Mouse (Mus musculus) liver, embryonic 12.5 days (tissue): ENCODE results near the gene Uvrag. TPM values are rescaled to one million over a fixed set of nuclear protein-coding genes. Genes with fewer than 3 reads are reported as not detected.

Experiments used
- ATAC-seq: fragments of 200-750 bp; cut with Nextera tagmentation; 2 replicates; pipeline ENCODE4 v1.8.0; 2017; ENCODE audit warnings: moderate number of reproducible peaks, mild to moderate bottlenecking, moderate library complexity
- H3K27ac ChIP-seq: fragments of 300-500 bp; sonication (generic); 2 replicates; pipeline ENCODE4 v1.5.1; 2016; ENCODE audit warnings: mild to moderate bottlenecking
- H3K27me3 ChIP-seq: fragments of 300-500 bp; sonication (generic); replicated peaks from 2 replicates; pipeline ENCODE4 v1.6.1; 2016; ENCODE audit warnings: mild to moderate bottlenecking, moderate library complexity
- H3K36me3 ChIP-seq: fragments of 300-500 bp; sonication (generic); 2 replicates; pipeline ENCODE4 v1.6.1; 2016; ENCODE audit warnings: mild to moderate bottlenecking, moderate library complexity
- H3K4me1 ChIP-seq: fragments of 300-500 bp; sonication (generic); 2 replicates; pipeline ENCODE4 v1.6.1; 2016
- H3K4me2 ChIP-seq: fragments of 300-500 bp; sonication (generic); 2 replicates; pipeline ENCODE4 v1.6.1; 2016; ENCODE audit warnings: mild to moderate bottlenecking, moderate library complexity
- H3K4me3 ChIP-seq: fragments of 300-500 bp; sonication (generic); 2 replicates; pipeline ENCODE4 v1.5.1; 2016; ENCODE audit warnings: mild to moderate bottlenecking, moderate library complexity
- H3K9ac ChIP-seq: fragments of 300-500 bp; sonication (generic); 2 replicates; pipeline ENCODE4 v1.6.1; 2016; ENCODE audit warnings: mild to moderate bottlenecking, moderate library complexity
- H3K9me3 ChIP-seq: fragments of 300-500 bp; sonication (generic); replicated peaks from 2 replicates; pipeline ENCODE4 v1.6.1; 2016; ENCODE audit warnings: mild to moderate bottlenecking, moderate library complexity
- WGBS: fragments of 180-500 bp; shearing (Covaris S2); methylation state at CpG from one replicate; pipeline ENCODE4 v1.1.7; 2016; ENCODE audit not compliant: insufficient replicate concordance; 5-methylcytosine and 5-hydroxymethylcytosine counted together
- polyA plus RNA-seq: library from polyadenylated mRNA; unstranded; fragments of >200 nt; fragmentation: Nextera tagmentation; extraction: Ambion mirVana; gene quantifications from 2 replicates; pipeline ENCODE4 v1.2.1, GENCODE M21; 2016

The Uvrag gene
- polyA plus RNA-seq, 1 experiment from 2014 or later: 15.1 TPM

DNA sequence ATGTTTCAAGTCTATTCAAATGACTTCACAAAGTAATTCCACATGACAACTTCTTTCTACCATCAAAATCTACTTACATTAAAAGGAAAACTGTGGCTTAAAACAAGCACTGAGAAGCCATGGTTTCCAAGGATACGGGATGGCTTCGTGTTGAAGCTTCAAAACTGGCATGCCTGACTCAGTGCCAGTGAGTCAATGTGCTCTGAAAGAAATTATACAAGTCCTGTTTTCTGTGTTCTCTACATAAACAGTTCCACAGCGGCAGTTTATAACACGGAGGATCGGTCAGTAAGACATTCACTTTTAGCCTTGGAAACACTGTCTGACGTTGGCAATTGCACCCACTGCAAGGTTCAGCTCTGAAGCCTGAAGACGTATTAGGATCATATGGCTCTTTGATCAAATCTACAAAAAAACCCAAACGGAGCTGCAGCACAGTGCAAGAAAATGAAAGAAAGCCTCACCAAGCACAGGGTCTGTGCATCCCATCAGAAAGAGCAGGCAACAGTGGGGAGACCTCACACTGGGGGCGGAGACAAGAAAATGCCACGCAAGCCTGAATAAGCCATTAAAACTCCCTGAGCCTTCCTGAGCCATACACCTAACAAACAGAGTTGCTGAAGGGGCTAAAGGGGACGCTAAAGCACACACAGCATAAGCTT, 94.3 kb downstream of the Uvrag start:
- no peaks in the 10 kb centered on the region for H3K27me3 ChIP-seq
- H3K9me3 ChIP-seq: no peaks in the 10 kb centered on the region
- H3K27ac ChIP-seq: no peak overlapping the region
- H3K4me3 ChIP-seq: no peak overlapping the region
- H3K9ac ChIP-seq: no peak overlapping the region
- H3K36me3 ChIP-seq: peaks cover 12% of the 10 kb centered on the region; the same call in 1 of the 2 replicates
- 77% methylated on average over 11 of the region's 11 CpGs for WGBS
- H3K4me1 ChIP-seq: peaks cover 14% of the 10 kb centered on the region; the same call in 1 of the 2 replicates
- ATAC-seq: no peak
- H3K4me2 ChIP-seq: no peak overlapping the region

DNA sequence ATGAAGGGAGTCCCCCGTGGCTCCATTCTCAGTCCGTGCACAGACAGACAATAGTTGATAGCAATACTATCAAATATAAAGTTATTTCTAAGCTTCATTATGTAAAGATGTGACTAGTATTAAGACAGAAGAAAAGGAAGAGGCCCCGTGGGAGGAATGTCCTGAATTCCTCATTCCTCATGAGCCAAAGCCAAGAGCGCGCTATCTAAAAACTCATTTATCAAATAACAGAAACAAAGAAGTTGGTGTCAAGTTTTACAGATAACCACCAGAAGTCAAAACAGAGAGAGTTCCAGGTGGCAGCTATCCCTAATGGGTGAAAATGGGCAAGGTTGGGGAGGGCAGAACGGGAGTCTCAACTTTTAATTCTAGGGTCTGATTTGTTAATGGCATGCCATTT, 95.4 kb downstream of the Uvrag start:
- Histone ChIP-seq H3K4me3 (no peak overlapping the region), H3K9me3 (no peaks in the 10 kb centered on the region), H3K9ac (no peak overlapping the region), H3K36me3 (peaks cover 12% of the 10 kb centered on the region; the same call in 1 of the 2 replicates), H3K27me3 (no peaks in the 10 kb centered on the region), H3K27ac (no peak overlapping the region), H3K4me2 (no peak overlapping the region), H3K4me1 (peaks cover 14% of the 10 kb centered on the region; the same call in 1 of the 2 replicates)
- 73% methylated on average over 6 of the region's 6 CpGs for WGBS
- no peak for ATAC-seq

- no peak overlapping the region for H3K4me3 ChIP-seq
- peaks cover 7% of the 10 kb centered on the region; the same call in 1 of the 2 replicates for H3K36me3 ChIP-seq
- peaks cover 14% of the 10 kb centered on the region; the same call in 1 of the 2 replicates for H3K4me1 ChIP-seq
- H3K27ac ChIP-seq: no peak overlapping the region
- H3K4me2 ChIP-seq: no peak overlapping the region
- no peaks in the 10 kb centered on the region for H3K27me3 ChIP-seq
- ATAC-seq: no peak
- H3K9ac ChIP-seq: no peak overlapping the region
- H3K9me3 ChIP-seq: no peaks in the 10 kb centered on the region
- 66% methylated on average over 7 of the region's 7 CpGs for WGBS
Measured at GRCm38 (mm10) chr7:99043923-99044322, 97.0 kb downstream of the Uvrag start.

DNA sequence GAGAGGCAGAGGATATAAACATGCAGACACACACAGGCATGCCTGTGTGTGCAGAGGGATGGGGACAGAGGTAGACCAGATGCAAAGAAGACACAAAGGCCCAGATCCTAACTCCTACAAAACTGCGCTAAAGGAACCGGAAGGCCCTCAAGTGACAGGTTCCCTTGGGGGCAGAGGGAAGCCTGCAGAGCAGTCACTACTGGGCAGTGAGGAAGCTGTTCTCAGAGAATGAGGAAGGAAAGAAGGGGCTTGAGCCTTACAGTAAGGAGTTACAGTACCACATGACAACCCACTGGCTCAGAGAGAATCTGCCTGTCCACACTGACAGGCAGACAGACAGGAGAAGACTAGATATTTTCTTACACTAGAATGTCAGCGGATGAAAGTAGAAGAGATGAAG, 97.6 kb downstream of the Uvrag start:
- 66% methylated on average over 3 of the region's 3 CpGs for WGBS
- no peak overlapping the region for H3K9ac ChIP-seq
- 0 out of 2 replicates have a peak, but pooled peaks cover 5% of the 10 kb centered on the region for H3K36me3 ChIP-seq
- peaks cover 14% of the 10 kb centered on the region; the same call in 1 of the 2 replicates for H3K4me1 ChIP-seq
- ATAC-seq: no peak
- H3K27ac ChIP-seq: no peak overlapping the region
- no peaks in the 10 kb centered on the region for H3K9me3 ChIP-seq
- H3K4me3 ChIP-seq: no peak overlapping the region
- H3K27me3 ChIP-seq: no peaks in the 10 kb centered on the region
- H3K4me2 ChIP-seq: no peak overlapping the region

- Histone ChIP-seq H3K4me1 (peaks cover 14% of the 10 kb centered on the region; the same call in 1 of the 2 replicates), H3K4me3 (no peak overlapping the region), H3K9me3 (no peaks in the 10 kb centered on the region), H3K4me2 (no peak overlapping the region), H3K9ac (no peak overlapping the region), H3K27ac (no peak overlapping the region), H3K36me3 (no peaks in the 10 kb centered on the region), H3K27me3 (no peaks in the 10 kb centered on the region)
- ATAC-seq: no peak
- WGBS: 73% methylated on average over 9 of the region's 9 CpGs
Measured at GRCm38 (mm10) chr7:99041818-99042217, 99.1 kb downstream of the Uvrag start.

DNA sequence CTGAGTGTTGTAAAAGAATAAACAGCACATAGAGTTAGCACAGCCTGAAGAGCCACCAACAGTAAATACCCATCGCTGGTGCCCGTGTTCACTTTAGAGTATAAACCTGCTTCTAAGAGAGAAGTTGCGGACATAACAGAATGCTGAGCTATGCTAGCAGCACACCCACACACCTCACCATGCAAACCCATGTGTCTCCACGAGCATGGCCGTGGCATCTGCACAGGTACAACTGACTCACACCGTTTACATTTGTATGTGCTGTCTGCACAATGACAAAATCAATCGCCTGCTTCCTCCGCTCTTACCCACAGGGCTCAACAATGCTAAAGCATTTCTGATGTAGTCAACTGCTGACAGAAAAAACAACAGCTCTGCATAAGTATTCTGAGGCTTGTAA, 101.0 kb downstream of the Uvrag start:
- Histone ChIP-seq H3K9me3 (no peaks in the 10 kb centered on the region), H3K27me3 (no peaks in the 10 kb centered on the region), H3K4me3 (no peak overlapping the region), H3K9ac (no peak overlapping the region), H3K4me2 (no peak overlapping the region), H3K36me3 (no peaks in the 10 kb centered on the region), H3K27ac (no peak overlapping the region), H3K4me1 (peaks cover 14% of the 10 kb centered on the region; the same call in 1 of the 2 replicates)
- 85% methylated on average over 8 of the region's 8 CpGs for WGBS
- no peak for ATAC-seq

GRCm38 (mm10) chr7:99036284-99036683, 104.7 kb downstream of the Uvrag start:
- Histone ChIP-seq H3K27ac (no peak overlapping the region), H3K4me2 (no peak overlapping the region), H3K36me3 (peaks cover 11% of the 10 kb centered on the region), H3K4me3 (no peak overlapping the region), H3K27me3 (no peaks in the 10 kb centered on the region), H3K9ac (no peak overlapping the region), H3K9me3 (no peaks in the 10 kb centered on the region), H3K4me1 (no peaks in the 10 kb centered on the region)
- WGBS: 84% methylated on average over 8 of the region's 8 CpGs
- ATAC-seq: no peak

DNA sequence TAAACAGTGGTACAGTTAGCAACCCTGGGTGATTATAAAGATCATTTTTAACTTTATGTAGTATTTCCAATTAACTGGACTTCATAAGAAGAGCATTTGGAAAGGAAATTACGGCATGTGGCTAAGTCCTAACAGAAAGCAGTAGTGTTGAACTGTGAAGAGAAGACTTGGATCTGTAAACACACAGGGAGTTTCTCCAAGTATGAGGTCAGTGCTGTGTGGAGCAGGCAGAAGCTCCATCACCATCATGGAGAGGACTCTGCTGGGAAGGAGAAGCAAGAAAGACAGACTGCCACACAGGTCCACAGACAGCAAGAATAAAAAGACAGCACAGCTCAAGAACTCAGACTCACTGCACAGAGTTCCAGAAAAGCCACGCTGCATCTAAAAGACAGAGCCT, 106.0 kb downstream of the Uvrag start:
- no peak for ATAC-seq
- H3K27ac ChIP-seq: no peak overlapping the region

GRCm38 (mm10) chr7:99033838-99034237, 107.1 kb downstream of the Uvrag start:
- H3K27ac ChIP-seq: no peak overlapping the region
- H3K4me3 ChIP-seq: no peak overlapping the region
- no peaks in the 10 kb centered on the region for H3K9me3 ChIP-seq
- H3K36me3 ChIP-seq: peaks cover 11% of the 10 kb centered on the region
- ATAC-seq: no peak
- H3K4me2 ChIP-seq: no peak overlapping the region
- H3K4me1 ChIP-seq: no peaks in the 10 kb centered on the region
- H3K9ac ChIP-seq: no peak overlapping the region
- no peaks in the 10 kb centered on the region for H3K27me3 ChIP-seq
- WGBS: 81% methylated on average over 5 of the region's 5 CpGs

More for the DNA sequence above, 106.0 kb downstream of the Uvrag start:
- Histone ChIP-seq H3K27me3 (no peaks in the 10 kb centered on the region), H3K9ac (no peak overlapping the region), H3K36me3 (peaks cover 11% of the 10 kb centered on the region), H3K4me1 (no peaks in the 10 kb centered on the region), H3K4me3 (no peak overlapping the region), H3K9me3 (no peaks in the 10 kb centered on the region), H3K4me2 (no peak overlapping the region)
- WGBS: 88% methylated on average over 2 of the region's 2 CpGs

DNA sequence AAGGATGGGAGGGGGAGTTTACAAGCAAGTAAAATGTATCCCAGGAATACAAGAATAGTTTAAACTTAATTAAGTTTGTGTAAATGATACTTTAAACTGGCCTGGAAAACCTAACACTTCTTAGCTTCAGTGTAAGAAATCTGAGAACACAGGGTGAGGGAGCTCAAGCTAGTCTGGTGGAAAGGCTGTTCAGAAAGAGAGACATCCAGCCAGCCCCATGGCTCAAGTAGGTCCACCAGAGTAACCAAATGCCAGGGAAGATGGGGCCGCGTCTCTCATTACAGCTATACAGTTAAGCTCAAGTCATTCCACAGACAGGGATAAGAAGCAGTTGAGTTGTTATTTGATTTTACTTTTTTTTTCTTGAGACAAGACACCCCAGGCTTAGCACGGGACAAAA, 107.6 kb downstream of the Uvrag start:
- no peak overlapping the region for H3K4me3 ChIP-seq
- 92% methylated on average over 3 of the region's 3 CpGs for WGBS
- H3K4me1 ChIP-seq: no peaks in the 10 kb centered on the region
- peaks cover 11% of the 10 kb centered on the region for H3K36me3 ChIP-seq
- no peaks in the 10 kb centered on the region for H3K27me3 ChIP-seq
- no peak for ATAC-seq
- H3K9ac ChIP-seq: no peak overlapping the region
- no peaks in the 10 kb centered on the region for H3K9me3 ChIP-seq
- H3K27ac ChIP-seq: no peak overlapping the region
- H3K4me2 ChIP-seq: no peak overlapping the region

- Histone ChIP-seq H3K9me3 (no peaks in the 10 kb centered on the region), H3K27ac (no peak overlapping the region), H3K9ac (no peak overlapping the region), H3K4me3 (no peak overlapping the region), H3K4me1 (peaks cover 5% of the 10 kb centered on the region; the same call in 1 of the 2 replicates), H3K36me3 (peaks cover 11% of the 10 kb centered on the region), H3K4me2 (no peak overlapping the region), H3K27me3 (no peaks in the 10 kb centered on the region)
- no peak for ATAC-seq
- 80% methylated on average over 8 of the region's 8 CpGs for WGBS
Measured at GRCm38 (mm10) chr7:99032051-99032450, 108.9 kb downstream of the Uvrag start.

GRCm38 (mm10) chr7:99028108-99028507, 112.8 kb downstream of the Uvrag start:
- H3K4me3 ChIP-seq: no peak overlapping the region
- H3K4me2 ChIP-seq: no peak overlapping the region
- H3K36me3 ChIP-seq: peaks cover 11% of the 10 kb centered on the region
- no peak overlapping the region for H3K9ac ChIP-seq
- H3K27ac ChIP-seq: no peak overlapping the region
- peaks cover 7% of the 10 kb centered on the region; the same call in 1 of the 2 replicates for H3K4me1 ChIP-seq
- no peaks in the 10 kb centered on the region for H3K9me3 ChIP-seq
- WGBS: 75% methylated on average over 7 of the region's 7 CpGs
- ATAC-seq: no peak
- H3K27me3 ChIP-seq: no peaks in the 10 kb centered on the region
